Mouse (Mus musculus) forebrain, embryonic 10.5 days (tissue): Measurements from ENCODE around the gene Atp1a3. TPM values are rescaled to one million over a fixed set of nuclear protein-coding genes. Genes with fewer than 3 reads are reported as not detected.

Experiments
- DNase-seq: peaks from one replicate; pipeline ENCODE4 v3.0.0-alpha.2; 2017; ENCODE audit warnings: low spot score; ENCODE audit errors: extremely low spot score
- H3K27ac ChIP-seq: fragments of 300-500 bp; sonication (generic); 2 replicates; pipeline ENCODE4 v1.5.1; 2016; ENCODE audit warnings: mild to moderate bottlenecking
- H3K27me3 ChIP-seq: fragments of 300-500 bp; sonication (generic); 2 replicates; pipeline ENCODE4 v1.6.1; 2016; ENCODE audit warnings: mild to moderate bottlenecking; ENCODE audit not compliant: poor library complexity, severe bottlenecking
- H3K36me3 ChIP-seq: fragments of 300-500 bp; sonication (generic); replicated peaks from 2 replicates; pipeline ENCODE4 v1.6.1; 2016; ENCODE audit warnings: mild to moderate bottlenecking, moderate library complexity
- H3K4me1 ChIP-seq: fragments of 300-500 bp; sonication (generic); 2 replicates; pipeline ENCODE4 v1.6.1; 2016
- H3K4me3 ChIP-seq: fragments of 300-500 bp; sonication (generic); 2 replicates; pipeline ENCODE4 v1.5.1; 2016; ENCODE audit warnings: mild to moderate bottlenecking, moderate library complexity
- H3K9me3 ChIP-seq: fragments of 300-500 bp; sonication (generic); 2 replicates; pipeline ENCODE4 v1.6.1; 2016; ENCODE audit warnings: mild to moderate bottlenecking, moderate library complexity
- WGBS: fragments of 180-500 bp; shearing (Covaris S2); methylation state at CpG from one replicate; pipeline ENCODE4 v1.1.7; 2016; 5-methylcytosine and 5-hydroxymethylcytosine counted together
- microRNA-seq: library from miRNA; unstranded; fragments of <30 nt; microRNA quantifications from one replicate; pipeline ENCODE4, GENCODE M21; 2017
- polyA plus RNA-seq: library from polyadenylated mRNA; unstranded; fragments of >200 nt; fragmentation: Nextera tagmentation; extraction: Ambion mirVana; gene quantifications from 2 replicates; pipeline ENCODE4 v1.2.1, GENCODE M21; 2016

Atp1a3 gene
- polyA plus RNA-seq, 1 experiment from 2014 or later = 9.1 TPM

- Histone ChIP-seq H3K9me3 (no peaks in the 10 kb centered on the region), H3K27me3 (peaks cover 100% of the 10 kb centered on the region), H3K27ac (no peak within 1 kb of the TSS), H3K4me1 (peaks cover 23% of the 10 kb centered on the region), H3K4me3 (peak within 1 kb of the TSS; percentile 53), H3K36me3 (no peaks in the 10 kb centered on the region)
- no peak for DNase-seq
- 1% methylated on average over 72 of the region's 72 CpGs for WGBS
Measured at GRCm38 (mm10) chr7:24944257-24944950, 61.4 kb downstream of the Atp1a3 start, which contains the start of gene Gm4881. Gene Gm4881 (minus strand): TSS chr7:24944494.

- Histone ChIP-seq H3K27me3 (peaks cover 100% of the 10 kb centered on the region), H3K9me3 (no peaks in the 10 kb centered on the region), H3K4me3 (peak overlapping the region; percentile 53; the same call in 1 of the 2 replicates), H3K4me1 (peaks cover 20% of the 10 kb centered on the region), H3K27ac (no peak overlapping the region), H3K36me3 (no peaks in the 10 kb centered on the region)
- DNase-seq = no peak
- WGBS = 7% methylated on average over 6 of the region's 6 CpGs
Measured at GRCm38 (mm10) chr7:24943641-24944040, 62.1 kb downstream of the Atp1a3 start.

GRCm38 (mm10) chr7:24931651-24932050 lies 74.1 kb downstream of the Atp1a3 start:
- Histone ChIP-seq H3K27me3 (peaks cover 93% of the 10 kb centered on the region), H3K36me3 (peaks cover 12% of the 10 kb centered on the region), H3K4me1 (peaks cover 59% of the 10 kb centered on the region), H3K27ac (no peak overlapping the region), H3K9me3 (no peaks in the 10 kb centered on the region), H3K4me3 (peak overlapping the region; percentile 9; the same call in 1 of the 2 replicates)
- no peak for DNase-seq
- WGBS = under 1% methylated on average over 15 of the region's 15 CpGs

GRCm38 (mm10) chr7:24930475-24930874 lies 75.3 kb downstream of the Atp1a3 start:
- H3K36me3 ChIP-seq = peaks cover 24% of the 10 kb centered on the region
- no peak overlapping the region for H3K4me3 ChIP-seq
- no peaks in the 10 kb centered on the region for H3K9me3 ChIP-seq
- peaks cover 81% of the 10 kb centered on the region for H3K27me3 ChIP-seq
- H3K4me1 ChIP-seq = peaks cover 59% of the 10 kb centered on the region
- H3K27ac ChIP-seq = no peak overlapping the region
- WGBS = 55% methylated on average over 6 of the region's 6 CpGs
- DNase-seq = no peak

Small RNAs within 50 kb of the gene (microRNA-seq; reads per million reads assigned to microRNA genes)
- gene Mir7046 (not detected), gene Mir7047 (not detected)

Other genes starting within 250 kb of the Atp1a3 start
- gene Cd177, start 245.6 kb downstream of the Atp1a3 start, polyA plus RNA-seq = 0.07 TPM in 1 of 2 replicates, not detected in the other
- gene Ceacam10, start 228.8 kb downstream of the Atp1a3 start, polyA plus RNA-seq = not detected in 2 replicates
- 12.7 and 12.8 TPM in 2 replicates for gene Gm9844, start 143.7 kb downstream of the Atp1a3 start, polyA plus RNA-seq
- gene Lypd4, start 136.0 kb downstream of the Atp1a3 start, polyA plus RNA-seq = not detected in 2 replicates
- gene Dmrtc2, start 135.9 kb downstream of the Atp1a3 start, polyA plus RNA-seq = not detected in 2 replicates
- gene Rps19, start 121.6 kb downstream of the Atp1a3 start, polyA plus RNA-seq = 2,087 and 2,135 TPM in 2 replicates
- 0.25 and 0.55 TPM in 2 replicates for gene Cd79a, start 108.6 kb downstream of the Atp1a3 start, polyA plus RNA-seq
- gene Arhgef1, start 103.0 kb downstream of the Atp1a3 start, polyA plus RNA-seq = 58.2 and 59.2 TPM in 2 replicates
- gene Gm4881, start 61.5 kb downstream of the Atp1a3 start, polyA plus RNA-seq = not detected in 2 replicates
- 73.1 and 73.7 TPM in 2 replicates for gene Rabac1, start 33.2 kb downstream of the Atp1a3 start, polyA plus RNA-seq
- 4.4 and 6.8 TPM in 2 replicates for gene Grik5, start 66.4 kb upstream of the Atp1a3 start, polyA plus RNA-seq
- 41.5 and 42.5 TPM in 2 replicates for gene Zfp574, start 66.6 kb upstream of the Atp1a3 start, polyA plus RNA-seq
- 5.5 and 7.0 TPM in 2 replicates for gene Pou2f2, start 173.8 kb upstream of the Atp1a3 start, polyA plus RNA-seq
- 8.8 and 10.7 TPM in 2 replicates for gene Dedd2, start 214.7 kb upstream of the Atp1a3 start, polyA plus RNA-seq
- 2.6 and 2.9 TPM in 2 replicates for gene Zfp526, start 215.5 kb upstream of the Atp1a3 start, polyA plus RNA-seq
- 10.7 and 10.8 TPM in 2 replicates for gene Gsk3a, start 231.9 kb upstream of the Atp1a3 start, polyA plus RNA-seq
- gene Erf, start 244.8 kb upstream of the Atp1a3 start, polyA plus RNA-seq = 8.4 and 10.1 TPM in 2 replicates